Mouse (Mus musculus) T-helper 1 cell (primary cell): Measurements from ENCODE around the gene Nos2.

Source experiments
- in situ Hi-C: fragments of 300-600 bp; cut with MboI, MseI; formaldehyde crosslinking; loops from one replicate; pipeline ENCODE4 v1.15.1; 2025; ENCODE audit warnings: high pct_unique_total_duplicates

Gene Nos2

GRCm38 (mm10) chr11:78959367-78959766 is 38.8 kb downstream of the Nos2 start:
- in situ Hi-C loops, result loop anchor here (10.0 kb wide), 1 partner anchor 115 kb away; no protein-coding TSS in a partner anchor

- in situ Hi-C loops, result loop anchor here (5.0 to 10.0 kb wide), 2 partner anchors 57 to 115 kb away; no protein-coding TSS in a partner anchor
These were observed 39.4 kb downstream of the Nos2 start for GRCm38 (mm10) chr11:78959841-78960520.

- in situ Hi-C loops, result loop anchor here (5.0 kb wide), 1 partner anchor 56 kb away; no protein-coding TSS in a partner anchor
These were observed 40.6 kb downstream of the Nos2 start for GRCm38 (mm10) chr11:78961221-78961620.

- in situ Hi-C loops, result no loop called here
These were observed 46.8 kb downstream of the Nos2 start for GRCm38 (mm10) chr11:78967371-78967770.

GRCm38 (mm10) chr11:78968121-78968520 is 47.5 kb downstream of the Nos2 start:
- in situ Hi-C loops, result no loop called here

GRCm38 (mm10) chr11:78971096-78971495 is 50.5 kb downstream of the Nos2 start:
- in situ Hi-C loops, result no loop called here

- in situ Hi-C loops, result no loop called here
These were observed 51.2 kb downstream of the Nos2 start for GRCm38 (mm10) chr11:78971746-78972145.

- in situ Hi-C loops, result no loop called here
These were observed 51.7 kb downstream of the Nos2 start for GRCm38 (mm10) chr11:78972328-78972727.

GRCm38 (mm10) chr11:78972811-78973351 is 52.3 kb downstream of the Nos2 start:
- in situ Hi-C loops, result no loop called here

GRCm38 (mm10) chr11:78973381-78974150 is 53.0 kb downstream of the Nos2 start:
- in situ Hi-C loops, result no loop called here

GRCm38 (mm10) chr11:78976731-78977510 is 56.3 kb downstream of the Nos2 start:
- in situ Hi-C loops, result loop anchor here (5.0 kb wide), 1 partner anchor 235 kb away; no protein-coding TSS in a partner anchor

GRCm38 (mm10) chr11:78978176-78979019 is 57.8 kb downstream of the Nos2 start:
- in situ Hi-C loops, result loop anchor here (5.0 kb wide), 1 partner anchor 234 kb away; no protein-coding TSS in a partner anchor

- in situ Hi-C loops, result no loop called here
These were observed 59.6 kb downstream of the Nos2 start for GRCm38 (mm10) chr11:78980083-78980634.

- in situ Hi-C loops, result no loop called here
These were observed 61.5 kb downstream of the Nos2 start for GRCm38 (mm10) chr11:78982042-78982441.

GRCm38 (mm10) chr11:78982513-78983291 is 62.1 kb downstream of the Nos2 start:
- in situ Hi-C loops, result no loop called here

GRCm38 (mm10) chr11:78983539-78983938 is 63.0 kb downstream of the Nos2 start:
- in situ Hi-C loops, result no loop called here

GRCm38 (mm10) chr11:78984483-78985177 is 64.0 kb downstream of the Nos2 start, which contains the start of gene Lgals9:
Gene Lgals9 (minus strand): TSS chr11:78984946.
- in situ Hi-C loops, result no loop called here

- in situ Hi-C loops, result no loop called here
These were observed 64.9 kb downstream of the Nos2 start for GRCm38 (mm10) chr11:78985505-78985904.
